ENCODE assay signal across 18 mouse cellular contexts in the genomic region with DNA sequence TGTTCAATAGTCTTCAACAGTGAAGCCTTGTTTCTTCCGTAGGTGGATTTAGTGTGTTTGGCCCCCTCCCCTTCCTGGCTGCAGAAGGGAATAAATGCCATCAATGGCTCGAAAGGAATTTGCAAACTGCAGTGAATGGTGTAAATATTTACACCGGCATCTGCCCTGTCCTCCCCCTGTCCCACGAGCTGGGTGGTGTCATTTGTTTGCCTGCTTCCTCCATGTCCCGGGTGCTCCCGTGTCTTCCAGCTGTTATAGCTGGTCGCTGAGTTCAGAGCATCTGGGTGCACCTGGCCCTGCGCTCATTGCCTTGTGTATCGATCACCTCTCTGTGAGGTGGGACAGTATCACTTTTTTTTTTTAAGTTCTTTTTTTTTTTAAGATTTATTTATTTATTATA.
"Had no signal": no experiment of that assay in that cellular context is flagged by ENCODE, and none has a peak within 500 bp of the region (broad histone marks: within the 10 kb centered on the region; RNA-seq: fewer than 3 reads in every experiment).

No protein-coding gene starts in this region.

- H3K27me3 ChIP-seq: neural tube, embryonic 13.5 days; neural tube, embryonic 15.5 days; stomach, embryonic 15.5 days had no signal

- H3K36me3 ChIP-seq: neural tube, embryonic 13.5 days; neural tube, embryonic 15.5 days; stomach, embryonic 15.5 days had no signal

- H3K9me3 ChIP-seq: megakaryocyte, embryonic 14.5 days; neural tube, embryonic 13.5 days; neural tube, embryonic 15.5 days; stomach, embryonic 15.5 days had no signal

- ATAC-seq: midbrain, embryonic 16.5 days had no signal

- H3K4me3 ChIP-seq: megakaryocyte, embryonic 14.5 days; myocyte; neural tube, embryonic 13.5 days; neural tube, embryonic 15.5 days; stomach, embryonic 15.5 days had no signal

- H3K9ac ChIP-seq: liver, embryonic 14.5 days; lung, embryonic 14.5 days; neural tube, embryonic 13.5 days; neural tube, embryonic 15.5 days; stomach, embryonic 15.5 days had no signal

- H3K4me1 ChIP-seq: megakaryocyte, embryonic 14.5 days; neural tube, embryonic 13.5 days; neural tube, embryonic 15.5 days; stomach, embryonic 15.5 days had no signal

- H3K4me2 ChIP-seq: lung, embryonic 14.5 days; midbrain, embryonic 11.5 days; neural tube, embryonic 13.5 days; neural tube, embryonic 15.5 days; stomach, embryonic 15.5 days had no signal

- H3K27ac ChIP-seq: liver, embryonic 14.5 days; macrophage; neural tube, embryonic 13.5 days; neural tube, embryonic 15.5 days; stomach, embryonic 15.5 days; stomach, postnatal 0 days had no signal

- DNase-seq: lung, postnatal 14 days; lung, postnatal 36 days; midbrain, embryonic 14.5 days; right cerebral cortex, postnatal 14 days; thymus, adult 2 months; thymus, postnatal 25 days; thymus, postnatal 4 days had no signal
